Mouse (Mus musculus): ENCODE results near the gene Pnkd. TPM values are rescaled to one million over a fixed set of nuclear protein-coding genes. Genes with fewer than 3 reads are reported as not detected.
"Not testable (repeated sequence)": the region's sequence is repeated elsewhere in the genome, so short reads cannot be mapped to it uniquely, and the experiment has no call there.

Gene Pnkd
- polyA plus RNA-seq, 1 experiment from 2014 or later: 39.8 TPM

GRCm38 (mm10) chr1:74278988-74279387 lies 5.7 kb upstream of the Pnkd start:
- DNase-seq: no peak
- no peak overlapping the region for H3K27ac ChIP-seq
- peaks cover 35% of the 10 kb centered on the region for H3K4me1 ChIP-seq (replicated peaks)
- no peak overlapping the region for H3K9ac ChIP-seq
- H3K9me3 ChIP-seq (replicated peaks): no peaks in the 10 kb centered on the region
- no peaks in the 10 kb centered on the region; the same call in 1 of the 2 replicates for H3K27me3 ChIP-seq
- ATAC-seq (ENCODE audit: low read depth): no peak
- H3K4me3 ChIP-seq (replicated peaks): no peak overlapping the region
- no peak overlapping the region for H3K4me2 ChIP-seq
- peaks cover 41% of the 10 kb centered on the region for H3K36me3 ChIP-seq
- 77% methylated on average over 11 of the region's 11 CpGs for WGBS (ENCODE audit: insufficient replicate concordance)

- Histone ChIP-seq H3K36me3 (peaks cover 41% of the 10 kb centered on the region), H3K9me3 (replicated peaks) (no peaks in the 10 kb centered on the region), H3K4me1 (replicated peaks) (peaks cover 36% of the 10 kb centered on the region), H3K27ac (no peak overlapping the region), H3K9ac (no peak overlapping the region), H3K4me3 (replicated peaks) (no peak overlapping the region), H3K27me3 (no peaks in the 10 kb centered on the region; the same call in 1 of the 2 replicates), H3K4me2 (no peak overlapping the region)
- 86% methylated on average over 14 of the region's 14 CpGs for WGBS (ENCODE audit: insufficient replicate concordance)
- no peak for ATAC-seq (ENCODE audit: low read depth)
- no peak for DNase-seq
These were observed 4.0 kb upstream of the Pnkd start for GRCm38 (mm10) chr1:74280591-74281325.

- WGBS (ENCODE audit: insufficient replicate concordance): 54% methylated on average over 2 of the region's 2 CpGs
- H3K4me2 ChIP-seq: no peak overlapping the region
- H3K27ac ChIP-seq: no peak overlapping the region
- H3K4me1 ChIP-seq (replicated peaks): peaks cover 41% of the 10 kb centered on the region
- no peak overlapping the region for H3K4me3 ChIP-seq (replicated peaks)
- no peaks in the 10 kb centered on the region for H3K9me3 ChIP-seq (replicated peaks)
- ATAC-seq (ENCODE audit: low read depth): no peak
- no peak for DNase-seq
- no peaks in the 10 kb centered on the region; the same call in 1 of the 2 replicates for H3K27me3 ChIP-seq
- no peak overlapping the region for H3K9ac ChIP-seq
- peaks cover 41% of the 10 kb centered on the region for H3K36me3 ChIP-seq
These were observed 3.4 kb upstream of the Pnkd start for GRCm38 (mm10) chr1:74281372-74281771.

GRCm38 (mm10) chr1:74281886-74282285 lies 2.8 kb upstream of the Pnkd start:
- 81% methylated on average over 8 of the region's 8 CpGs for WGBS (ENCODE audit: insufficient replicate concordance)
- Histone ChIP-seq H3K4me2 (no peak overlapping the region), H3K9ac (no peak overlapping the region), H3K36me3 (peaks cover 41% of the 10 kb centered on the region), H3K4me1 (replicated peaks) (peaks cover 43% of the 10 kb centered on the region), H3K27me3 (no peaks in the 10 kb centered on the region; the same call in 1 of the 2 replicates), H3K9me3 (replicated peaks) (no peaks in the 10 kb centered on the region), H3K27ac (no peak overlapping the region), H3K4me3 (replicated peaks) (no peak overlapping the region)
- no peak for ATAC-seq (ENCODE audit: low read depth)
- DNase-seq: no peak

GRCm38 (mm10) chr1:74282896-74283625 lies 1.7 kb upstream of the Pnkd start:
- H3K9me3 ChIP-seq (replicated peaks): no peaks in the 10 kb centered on the region
- peak overlapping the region; percentile 29; the same call in 1 of the 2 replicates for H3K27ac ChIP-seq
- no peaks in the 10 kb centered on the region for H3K27me3 ChIP-seq
- DNase-seq (no peak), ATAC-seq (ENCODE audit: low read depth) (no peak)
- 0 out of 2 replicates have a peak overlapping the region, but pooled peaks have one; percentile 3 for H3K4me3 ChIP-seq (replicated peaks)
- H3K9ac ChIP-seq: peak overlapping the region; percentile 26; the same call in 1 of the 2 replicates
- peaks cover 46% of the 10 kb centered on the region for H3K4me1 ChIP-seq (replicated peaks)
- H3K4me2 ChIP-seq: peak overlapping the region; percentile 91
- 83% methylated on average over 10 of the region's 10 CpGs for WGBS (ENCODE audit: insufficient replicate concordance)
- H3K36me3 ChIP-seq: peaks cover 44% of the 10 kb centered on the region

GRCm38 (mm10) chr1:74283686-74284463 lies 855 bp upstream of the Pnkd start:
- Histone ChIP-seq H3K9ac (peak overlapping the region; percentile 86), H3K27ac (peak overlapping the region; percentile 87), H3K4me3 (replicated peaks) (peak overlapping the region; percentile 87), H3K27me3 (no peaks in the 10 kb centered on the region), H3K4me1 (replicated peaks) (peaks cover 50% of the 10 kb centered on the region), H3K9me3 (replicated peaks) (no peaks in the 10 kb centered on the region), H3K4me2 (peak overlapping the region; percentile 91), H3K36me3 (peaks cover 48% of the 10 kb centered on the region)
- 7% methylated on average over 15 of the region's 15 CpGs for WGBS (ENCODE audit: insufficient replicate concordance)
- DNase-seq: peak; percentile 39
- peak; percentile 19 for ATAC-seq (ENCODE audit: low read depth)

- Histone ChIP-seq H3K4me2 (peak overlapping the region; percentile 87), H3K27me3 (no peaks in the 10 kb centered on the region), H3K4me3 (replicated peaks) (peak overlapping the region; percentile 82), H3K27ac (peak overlapping the region; percentile 9), H3K9ac (peak overlapping the region; percentile 82), H3K9me3 (replicated peaks) (no peaks in the 10 kb centered on the region), H3K36me3 (peaks cover 48% of the 10 kb centered on the region), H3K4me1 (replicated peaks) (peaks cover 64% of the 10 kb centered on the region)
- WGBS (ENCODE audit: insufficient replicate concordance): 3% methylated on average over 23 of the region's 23 CpGs
- ATAC-seq (ENCODE audit: low read depth): no peak
- no peak for DNase-seq
These were observed 681 bp downstream of the Pnkd start for GRCm38 (mm10) chr1:74285212-74286010.

- H3K9me3 ChIP-seq (replicated peaks); H3K4me3 ChIP-seq (replicated peaks); H3K4me2 ChIP-seq; H3K27ac ChIP-seq; H3K9ac ChIP-seq; H3K27me3 ChIP-seq; DNase-seq; ATAC-seq (ENCODE audit: low read depth): not testable (repeated sequence)
- H3K36me3 ChIP-seq: peaks cover 45% of the 10 kb centered on the region
- H3K4me1 ChIP-seq (replicated peaks): peaks cover 67% of the 10 kb centered on the region
- 52% methylated on average over 16 of the region's 17 CpGs for WGBS (ENCODE audit: insufficient replicate concordance)
These were observed 2.3 kb downstream of the Pnkd start for GRCm38 (mm10) chr1:74286869-74287607.

GRCm38 (mm10) chr1:74288327-74288726 lies 3.6 kb downstream of the Pnkd start:
- peaks cover 59% of the 10 kb centered on the region for H3K4me1 ChIP-seq (replicated peaks)
- H3K9ac ChIP-seq: peak overlapping the region; percentile 30
- H3K27me3 ChIP-seq: no peaks in the 10 kb centered on the region
- no peak overlapping the region for H3K4me2 ChIP-seq
- DNase-seq: no peak
- ATAC-seq (ENCODE audit: low read depth): no peak
- no peaks in the 10 kb centered on the region for H3K9me3 ChIP-seq (replicated peaks)
- H3K36me3 ChIP-seq: peaks cover 48% of the 10 kb centered on the region
- WGBS (ENCODE audit: insufficient replicate concordance): 58% methylated on average over 4 of the region's 4 CpGs
- H3K4me3 ChIP-seq (replicated peaks): no peak overlapping the region
- peak overlapping the region; percentile 21; the same call in 1 of the 2 replicates for H3K27ac ChIP-seq

GRCm38 (mm10) chr1:74289248-74289647 lies 4.5 kb downstream of the Pnkd start:
- whole genome bisulfite sequencing (ENCODE audit: insufficient replicate concordance): 78% methylated on average over 9 of the region's 9 CpGs
- Histone ChIP-seq H3K4me2 (no peak overlapping the region), H3K9me3 (replicated peaks) (no peaks in the 10 kb centered on the region), H3K9ac (no peak overlapping the region), H3K36me3 (peaks cover 56% of the 10 kb centered on the region), H3K4me1 (replicated peaks) (peaks cover 60% of the 10 kb centered on the region), H3K4me3 (replicated peaks) (no peak overlapping the region), H3K27ac (0 out of 2 replicates have a peak overlapping the region, but pooled peaks have one; percentile 21), H3K27me3 (no peaks in the 10 kb centered on the region)
- no peak for ATAC-seq (ENCODE audit: low read depth)
- no peak for DNase-seq
